Mouse (Mus musculus) midbrain, embryonic 15.5 days (tissue): ENCODE data around the gene Tyro3. TPM values are rescaled to one million over a fixed set of nuclear protein-coding genes. Genes with fewer than 3 reads are reported as not detected.

Source experiments
- ATAC-seq: fragments of 200-750 bp; cut with Nextera tagmentation; replicated peaks from 2 replicates; pipeline ENCODE4 v1.8.0; 2017; ENCODE audit warnings: moderate TSS enrichment
- H3K27ac ChIP-seq: fragments of 300-500 bp; sonication (generic); 2 replicates; pipeline ENCODE4 v1.5.1; 2015; ENCODE audit warnings: mild to moderate bottlenecking, inconsistent platforms
- H3K27me3 ChIP-seq: fragments of 300-500 bp; sonication (generic); replicated peaks from 2 replicates; pipeline ENCODE4 v1.6.1; 2015; ENCODE audit warnings: inconsistent platforms
- H3K36me3 ChIP-seq: fragments of 300-500 bp; sonication (generic); replicated peaks from 2 replicates; pipeline ENCODE4 v1.6.1; 2015; ENCODE audit warnings: inconsistent platforms
- H3K4me1 ChIP-seq: fragments of 300-500 bp; sonication (generic); 2 replicates; pipeline ENCODE4 v1.6.1; 2015; ENCODE audit warnings: inconsistent platforms
- H3K4me2 ChIP-seq: fragments of 300-500 bp; sonication (generic); 2 replicates; pipeline ENCODE4 v1.6.1; 2015; ENCODE audit warnings: inconsistent platforms, mild to moderate bottlenecking, moderate library complexity
- H3K4me3 ChIP-seq: fragments of 300-500 bp; sonication (generic); 2 replicates; pipeline ENCODE4 v1.5.1; 2015; ENCODE audit warnings: mild to moderate bottlenecking, inconsistent platforms
- H3K9ac ChIP-seq: fragments of 300-500 bp; sonication (generic); 2 replicates; pipeline ENCODE4 v1.6.1; 2015; ENCODE audit warnings: mild to moderate bottlenecking, inconsistent platforms
- H3K9me3 ChIP-seq: fragments of 300-500 bp; sonication (generic); 2 replicates; pipeline ENCODE4 v1.6.1; 2016; ENCODE audit warnings: inconsistent platforms
- WGBS: fragments of 180-500 bp; shearing (Covaris S2); methylation state at CpG from one replicate; pipeline ENCODE4 v1.1.7; 2015; ENCODE audit warnings: mixed read lengths; 5-methylcytosine and 5-hydroxymethylcytosine counted together
- polyA plus RNA-seq: library from polyadenylated mRNA; unstranded; fragments of >200 nt; fragmentation: Nextera tagmentation; extraction: Ambion mirVana; gene quantifications from 2 replicates; pipeline ENCODE4 v1.2.1, GENCODE M21; 2015

The Tyro3 gene
- 20.3 and 22.2 TPM in 2 replicates for polyA plus RNA-seq

DNA sequence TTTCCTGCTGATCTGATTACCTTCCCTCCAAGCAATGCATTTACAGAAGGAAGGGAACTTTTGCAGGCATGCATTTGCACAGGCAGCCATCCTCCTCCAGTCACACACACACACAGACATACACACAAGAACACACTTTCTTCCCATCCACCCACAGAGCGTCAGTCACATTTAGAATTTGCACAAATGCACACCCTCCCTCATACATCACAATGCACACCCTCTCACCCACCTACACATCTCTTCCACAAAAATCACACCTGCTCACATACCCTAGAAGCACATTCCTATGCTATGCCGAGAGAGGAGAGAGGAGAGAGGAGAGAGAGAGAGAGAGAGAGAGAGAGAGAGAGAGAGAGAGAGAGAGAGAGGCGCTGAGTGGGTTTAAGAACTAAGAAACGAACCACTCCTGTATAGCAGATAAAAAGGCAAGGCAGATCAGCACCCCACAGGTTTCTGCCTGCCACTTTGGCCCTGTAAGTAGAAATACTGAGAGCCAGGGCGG lies at the start of gene Tyro3:
Tyro3 (plus strand) TSS at position 455 of the 505 bp plus-strand sequence.
- no peaks in the 10 kb centered on the region for H3K36me3 ChIP-seq
- 60% methylated on average over 5 of the region's 5 CpGs for WGBS
- no peaks in the 10 kb centered on the region for H3K9me3 ChIP-seq
- H3K27me3 ChIP-seq = peaks cover 19% of the 10 kb centered on the region
- no peak for ATAC-seq
- H3K4me1 ChIP-seq = peaks cover 17% of the 10 kb centered on the region
- H3K27ac ChIP-seq = no peak within 1 kb of the TSS
- H3K4me3 ChIP-seq = no peak within 1 kb of the TSS
- no peak within 1 kb of the TSS for H3K9ac ChIP-seq
- no peak within 1 kb of the TSS for H3K4me2 ChIP-seq

DNA sequence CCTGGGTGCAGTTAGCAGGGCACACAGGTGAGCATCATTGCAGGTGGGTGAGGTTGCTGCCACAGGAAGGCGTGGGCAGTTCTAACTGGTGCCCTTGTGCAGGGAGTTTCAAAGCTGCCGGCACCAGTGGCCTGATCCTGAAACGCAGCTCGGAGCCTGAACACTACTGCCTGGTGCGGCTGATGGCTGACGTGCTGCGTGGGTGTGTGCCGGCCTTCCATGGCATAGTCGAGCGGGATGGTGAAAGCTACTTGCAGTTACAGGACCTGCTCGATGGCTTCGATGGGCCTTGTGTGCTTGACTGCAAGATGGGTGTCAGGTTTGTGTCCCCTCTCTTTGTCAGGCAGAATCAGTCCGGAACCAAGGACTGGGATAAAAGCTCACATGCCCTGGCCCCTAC lies 48.3 kb upstream of the Tyro3 start:
- Histone ChIP-seq H3K36me3 (no peaks in the 10 kb centered on the region), H3K4me3 (no peak overlapping the region), H3K4me2 (no peak overlapping the region), H3K27me3 (peaks cover 29% of the 10 kb centered on the region), H3K9ac (no peak overlapping the region), H3K27ac (no peak overlapping the region), H3K4me1 (peaks cover 9% of the 10 kb centered on the region), H3K9me3 (no peaks in the 10 kb centered on the region)
- ATAC-seq = no peak
- WGBS = 77% methylated on average over 13 of the region's 13 CpGs

DNA sequence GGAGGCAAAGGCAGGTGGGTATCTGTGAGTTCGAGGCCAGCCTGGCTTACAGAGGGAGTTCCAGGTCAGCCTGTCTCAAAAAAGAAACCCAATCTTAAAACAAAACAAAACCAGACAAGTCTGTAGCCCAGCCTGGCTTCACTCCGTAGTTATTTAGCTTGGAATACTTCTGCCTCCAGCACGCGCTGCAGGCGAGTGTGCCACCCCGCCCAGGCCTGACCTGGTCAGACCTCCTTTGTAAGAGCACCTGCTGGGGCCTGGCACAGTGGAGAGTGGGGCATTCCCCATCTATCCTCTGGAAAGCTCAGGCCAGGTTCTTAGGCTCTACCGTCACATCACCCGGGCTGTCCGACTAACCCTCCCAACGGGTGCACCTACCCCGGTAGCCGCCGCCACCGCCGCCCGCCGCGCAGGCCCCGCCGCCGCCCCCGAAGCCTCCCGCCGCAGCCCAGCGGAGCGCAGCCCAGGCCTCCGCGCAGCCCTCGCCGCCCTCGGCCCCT lies 39.9 kb upstream of the Tyro3 start:
- H3K9ac ChIP-seq = peak overlapping the region; percentile 50
- no peaks in the 10 kb centered on the region for H3K9me3 ChIP-seq
- H3K27me3 ChIP-seq = peaks cover 38% of the 10 kb centered on the region
- H3K27ac ChIP-seq = no peak overlapping the region
- ATAC-seq = peak; percentile 69
- H3K36me3 ChIP-seq = no peaks in the 10 kb centered on the region
- 2% methylated on average over 22 of the region's 31 CpGs for WGBS
- H3K4me2 ChIP-seq = peak overlapping the region; percentile 98
- peak overlapping the region; percentile 67 for H3K4me3 ChIP-seq
- peaks cover 15% of the 10 kb centered on the region for H3K4me1 ChIP-seq

DNA sequence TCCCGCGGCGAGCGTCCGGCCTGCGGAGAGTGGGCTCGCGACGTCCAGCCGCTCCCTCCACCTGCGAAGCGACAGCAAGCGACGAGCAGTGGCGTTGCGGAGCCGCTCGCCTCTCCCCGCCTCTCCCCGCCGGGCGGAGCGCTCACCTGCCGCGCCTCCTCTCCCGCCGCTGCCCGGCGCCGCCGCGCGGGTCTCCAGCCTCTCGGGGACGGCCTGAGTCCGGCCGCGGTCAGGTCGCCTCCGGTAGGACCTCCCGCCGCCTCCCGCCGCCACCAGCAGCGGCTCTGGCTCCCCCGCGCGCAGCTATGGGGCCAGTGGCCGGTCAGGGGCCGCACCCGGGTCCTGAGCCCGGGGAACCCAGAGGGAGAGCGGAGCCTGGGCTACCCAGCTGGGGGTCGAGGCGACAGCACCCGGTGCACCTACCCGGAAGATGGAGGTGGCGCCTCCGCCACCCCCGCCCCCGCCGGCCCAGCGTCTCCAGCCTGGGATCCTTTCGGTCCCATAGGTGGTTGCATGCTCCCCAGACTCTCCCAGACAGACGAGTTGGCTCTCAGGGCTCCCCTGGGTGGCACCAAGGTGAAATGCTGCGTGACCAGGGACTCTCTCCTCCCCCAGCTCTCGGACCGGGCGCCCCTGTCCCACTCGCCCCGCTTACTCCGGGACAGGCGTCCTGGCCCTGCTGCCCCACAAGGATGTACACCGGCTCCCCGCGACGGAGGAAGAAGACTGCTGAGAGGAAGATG lies 39.3 kb upstream of the Tyro3 start:
- peak; percentile 65 for ATAC-seq
- under 1% methylated on average over 69 of the region's 77 CpGs for WGBS
- peaks cover 15% of the 10 kb centered on the region for H3K4me1 ChIP-seq
- no peaks in the 10 kb centered on the region for H3K36me3 ChIP-seq
- H3K4me2 ChIP-seq = peak overlapping the region; percentile 98
- no peak overlapping the region for H3K27ac ChIP-seq
- H3K9ac ChIP-seq = peak overlapping the region; percentile 50
- H3K4me3 ChIP-seq = peak overlapping the region; percentile 67
- H3K27me3 ChIP-seq = peaks cover 38% of the 10 kb centered on the region
- H3K9me3 ChIP-seq = no peaks in the 10 kb centered on the region

DNA sequence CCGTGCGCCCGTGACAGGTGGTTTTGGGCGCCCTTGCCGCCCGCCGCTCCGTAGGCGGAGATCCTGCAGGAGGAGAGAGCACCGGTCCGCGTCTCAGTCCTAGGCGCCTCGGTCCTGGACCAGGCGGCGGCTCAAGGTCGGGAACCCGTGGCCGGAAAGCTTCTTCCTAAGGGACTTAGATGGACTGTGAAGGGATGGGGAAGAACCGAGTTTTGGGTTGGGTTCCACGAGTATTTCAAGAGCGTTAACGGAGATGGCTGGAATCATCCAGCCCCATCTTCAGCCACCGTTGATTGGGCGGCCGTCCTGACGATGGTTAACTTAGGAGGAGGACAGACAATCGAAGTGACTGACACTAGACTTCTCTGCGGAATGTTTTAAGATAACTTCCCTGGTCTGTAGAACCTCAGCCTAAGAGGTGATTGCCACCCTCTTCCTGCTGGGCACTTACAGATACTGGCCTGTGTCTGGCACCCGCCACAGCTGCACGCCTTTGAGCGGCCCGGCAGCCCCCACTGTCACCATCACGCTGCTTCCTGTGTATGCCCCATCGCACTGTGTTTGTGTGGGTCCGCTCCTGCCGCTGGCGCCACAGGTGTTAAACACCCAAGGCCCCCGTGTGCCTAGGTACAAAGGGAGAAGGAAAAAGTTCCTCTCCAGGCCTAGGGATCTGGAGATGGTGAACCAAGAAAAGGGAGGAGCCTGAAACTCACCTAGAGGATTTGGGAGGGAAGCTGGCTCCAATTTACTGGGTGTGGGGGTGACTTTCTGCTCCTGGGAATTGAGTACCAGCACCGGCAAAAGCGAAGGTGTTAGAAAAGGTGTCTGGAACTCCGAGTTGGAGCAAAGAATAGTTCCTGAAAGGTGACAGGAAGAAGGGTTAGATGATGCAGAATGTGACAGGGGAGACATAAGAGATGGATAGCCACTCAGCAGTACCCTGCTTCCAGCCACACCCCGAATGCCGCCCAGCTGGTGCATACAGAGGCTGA lies 38.4 kb upstream of the Tyro3 start:
- no peaks in the 10 kb centered on the region for H3K9me3 ChIP-seq
- 6% methylated on average over 44 of the region's 44 CpGs for WGBS
- peaks cover 38% of the 10 kb centered on the region for H3K27me3 ChIP-seq
- H3K9ac ChIP-seq = peak overlapping the region; percentile 50; the same call in 1 of the 2 replicates
- peak overlapping the region; percentile 67 for H3K4me3 ChIP-seq
- peaks cover 8% of the 10 kb centered on the region; the same call in 1 of the 2 replicates for H3K36me3 ChIP-seq
- peaks cover 15% of the 10 kb centered on the region for H3K4me1 ChIP-seq
- H3K4me2 ChIP-seq = peak overlapping the region; percentile 98
- no peak overlapping the region for H3K27ac ChIP-seq
- no peak for ATAC-seq

DNA sequence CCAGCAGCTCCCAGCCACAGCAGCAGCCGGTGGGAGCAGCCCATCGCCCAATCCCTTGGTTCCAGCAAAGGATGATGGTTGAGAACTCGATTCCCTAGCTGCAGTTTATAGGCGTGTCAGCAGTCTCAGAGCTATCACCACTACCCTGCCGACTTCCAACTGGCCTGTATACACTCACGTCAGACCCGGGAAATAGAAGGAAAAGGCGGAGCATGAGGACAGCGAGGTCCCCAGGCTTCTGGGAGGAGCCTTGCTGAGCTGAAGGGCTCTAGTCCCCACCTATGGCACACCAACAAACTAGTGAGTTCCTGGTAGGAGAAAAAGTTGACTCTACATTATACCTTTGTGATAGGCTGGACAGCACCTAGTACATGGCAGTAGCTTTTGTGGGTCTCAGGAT lies 37.3 kb upstream of the Tyro3 start, which contains the start of gene Ltk:
Ltk (minus strand) TSS at position 181 of the 400 bp plus-strand sequence.
- no peak within 1 kb of the TSS for H3K9ac ChIP-seq
- 20% methylated on average over 9 of the region's 9 CpGs for WGBS
- H3K27me3 ChIP-seq = peaks cover 38% of the 10 kb centered on the region
- peaks cover 15% of the 10 kb centered on the region for H3K4me1 ChIP-seq
- peak within 1 kb of the TSS; percentile 98; the same call in 1 of the 2 replicates for H3K4me2 ChIP-seq
- peaks cover 13% of the 10 kb centered on the region; the same call in 1 of the 2 replicates for H3K36me3 ChIP-seq
- H3K9me3 ChIP-seq = no peaks in the 10 kb centered on the region
- no peak within 1 kb of the TSS for H3K4me3 ChIP-seq
- no peak for ATAC-seq
- H3K27ac ChIP-seq = no peak within 1 kb of the TSS

DNA sequence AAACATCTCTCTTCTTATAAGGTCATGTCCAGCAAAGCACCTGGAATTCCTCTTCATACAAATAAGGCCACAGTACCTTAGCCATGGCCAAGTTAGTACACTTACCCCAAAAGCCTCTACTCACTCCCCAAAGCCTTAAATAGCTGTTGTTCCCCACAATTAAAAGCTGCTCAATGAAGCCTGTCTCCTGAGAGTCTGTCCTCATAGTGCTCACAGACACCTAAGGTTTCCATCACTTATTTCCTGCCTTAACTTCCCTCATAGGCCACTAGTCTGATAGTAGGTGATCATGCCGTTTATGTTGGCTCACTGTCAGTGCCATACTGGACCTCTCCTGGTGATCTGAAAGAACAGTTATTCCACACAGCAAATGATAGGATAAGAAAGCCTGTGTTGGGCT lies 35.3 kb upstream of the Tyro3 start:
- Histone ChIP-seq H3K4me1 (peaks cover 15% of the 10 kb centered on the region), H3K27ac (no peak overlapping the region), H3K9ac (no peak overlapping the region), H3K4me2 (no peak overlapping the region), H3K4me3 (no peak overlapping the region), H3K9me3 (no peaks in the 10 kb centered on the region), H3K36me3 (peaks cover 16% of the 10 kb centered on the region; the same call in 1 of the 2 replicates), H3K27me3 (peaks cover 27% of the 10 kb centered on the region)
- ATAC-seq = no peak
- WGBS = 81% methylated on average over 1 of the region's 1 CpGs

DNA sequence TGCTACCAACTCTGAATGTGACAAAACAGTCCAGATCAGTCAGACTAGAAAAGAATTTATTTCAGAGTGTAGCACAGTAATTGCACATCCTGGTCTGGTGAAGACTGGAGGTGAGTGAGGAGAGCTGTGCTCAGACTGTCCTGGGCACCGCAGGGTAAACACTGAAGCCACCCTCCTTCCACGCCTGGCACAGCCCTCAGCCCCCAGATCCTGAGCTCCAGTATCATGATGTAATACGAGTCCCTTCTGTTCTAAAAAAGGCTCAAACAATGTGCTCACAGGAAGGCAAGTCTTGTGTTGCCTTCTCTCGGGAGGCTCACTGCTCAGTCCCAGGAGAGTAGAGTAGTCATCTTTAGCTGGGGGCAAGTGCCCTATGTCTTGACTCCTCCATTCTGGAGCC lies 33.6 kb upstream of the Tyro3 start:
- no peak overlapping the region for H3K9ac ChIP-seq
- peaks cover 16% of the 10 kb centered on the region for H3K27me3 ChIP-seq
- no peaks in the 10 kb centered on the region; the same call in 1 of the 2 replicates for H3K4me1 ChIP-seq
- no peak overlapping the region for H3K27ac ChIP-seq
- ATAC-seq = no peak
- H3K4me3 ChIP-seq = no peak overlapping the region
- H3K9me3 ChIP-seq = no peaks in the 10 kb centered on the region
- no peak overlapping the region for H3K4me2 ChIP-seq
- H3K36me3 ChIP-seq = peaks cover 22% of the 10 kb centered on the region; the same call in 1 of the 2 replicates
- 80% methylated on average over 4 of the region's 4 CpGs for WGBS

DNA sequence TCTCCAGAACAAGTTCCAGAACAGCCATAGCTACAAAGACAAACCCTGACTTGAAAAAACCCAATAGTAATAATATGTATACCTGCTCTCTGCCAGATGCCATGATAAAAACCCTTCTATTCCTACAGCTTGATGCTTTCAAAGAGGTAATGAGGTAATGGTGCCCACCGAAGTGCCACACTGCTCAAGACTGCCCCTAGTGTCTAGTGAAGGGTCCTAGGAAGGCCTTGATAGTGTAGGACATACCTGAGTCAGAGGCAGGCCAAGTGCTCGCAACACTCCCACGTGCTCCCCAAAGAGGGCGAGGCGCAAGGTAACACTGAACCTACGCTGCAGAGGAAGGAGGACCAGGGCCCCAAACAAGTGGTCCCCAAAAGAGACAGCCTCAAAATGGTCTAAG lies 30.3 kb upstream of the Tyro3 start:
- Histone ChIP-seq H3K9me3 (no peaks in the 10 kb centered on the region), H3K36me3 (peaks cover 45% of the 10 kb centered on the region), H3K4me1 (no peaks in the 10 kb centered on the region), H3K4me3 (no peak overlapping the region), H3K9ac (no peak overlapping the region), H3K27ac (no peak overlapping the region), H3K27me3 (no peaks in the 10 kb centered on the region), H3K4me2 (no peak overlapping the region)
- 93% methylated on average over 6 of the region's 6 CpGs for WGBS
- ATAC-seq = no peak

DNA sequence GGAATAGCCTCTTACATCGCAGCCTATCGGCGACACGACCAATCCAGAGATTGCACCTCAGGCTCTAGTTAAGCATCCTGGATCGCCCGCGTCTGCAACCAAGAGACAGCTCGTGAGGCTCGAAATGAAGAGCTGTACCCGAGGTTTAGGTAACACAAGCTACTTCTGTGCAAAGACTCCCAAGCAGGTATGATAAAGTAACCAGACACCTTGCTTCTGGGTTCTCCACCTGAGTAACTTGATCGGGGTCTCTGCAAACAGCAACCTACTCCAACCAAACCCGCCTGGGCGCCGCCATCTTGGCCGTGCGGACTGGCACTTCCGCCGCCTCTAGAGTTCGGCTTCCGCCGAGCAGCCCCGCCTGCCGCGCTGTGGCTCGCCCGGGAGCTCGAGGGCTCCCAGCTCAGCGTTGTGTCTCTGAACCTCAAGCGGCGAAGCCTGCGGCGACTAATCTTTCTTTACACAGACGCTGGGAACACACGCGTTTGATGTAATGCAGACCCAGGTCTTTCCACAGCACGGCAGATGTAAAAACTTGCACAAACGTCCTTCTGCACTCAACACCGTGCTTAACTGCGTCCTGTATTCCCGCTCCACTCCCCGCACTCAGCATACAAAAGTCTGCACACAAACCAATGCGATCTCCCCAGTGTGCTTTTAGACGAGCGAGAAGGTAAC lies 10.2 kb upstream of the Tyro3 start, which contains the start of gene Rpap1:
Rpap1 (minus strand) TSS at position 332 of the 678 bp plus-strand sequence.
- H3K9ac ChIP-seq = peak within 1 kb of the TSS; percentile 60
- no peaks in the 10 kb centered on the region for H3K9me3 ChIP-seq
- under 1% methylated on average over 44 of the region's 44 CpGs for WGBS
- peak; percentile 98 for ATAC-seq
- H3K36me3 ChIP-seq = peaks cover 6% of the 10 kb centered on the region; the same call in 1 of the 2 replicates
- peak within 1 kb of the TSS; percentile 87 for H3K27ac ChIP-seq
- H3K4me1 ChIP-seq = peaks cover 13% of the 10 kb centered on the region
- peak within 1 kb of the TSS; percentile 63 for H3K4me2 ChIP-seq
- peak within 1 kb of the TSS; percentile 66 for H3K4me3 ChIP-seq
- no peaks in the 10 kb centered on the region for H3K27me3 ChIP-seq

DNA sequence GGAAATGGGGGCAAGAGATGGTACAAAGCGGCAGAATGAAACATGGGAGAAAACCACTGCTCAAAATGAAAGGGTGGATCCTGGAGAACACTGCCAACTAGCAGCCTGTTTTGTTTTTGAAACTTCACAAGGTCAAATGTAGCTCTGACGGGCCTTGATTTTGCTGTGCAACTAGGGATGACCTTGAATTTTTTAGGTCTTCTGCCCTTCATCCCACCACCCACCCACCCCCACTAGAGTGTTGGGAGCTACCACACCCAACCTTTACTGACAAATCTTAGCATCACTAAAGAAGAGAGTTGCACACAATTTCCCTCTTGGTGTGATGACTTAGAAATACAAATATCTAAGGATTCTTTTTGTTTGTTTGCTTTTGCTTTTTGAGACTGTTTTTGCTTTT lies 7.5 kb upstream of the Tyro3 start:
- Histone ChIP-seq H3K4me1 (peaks cover 13% of the 10 kb centered on the region), H3K9me3 (no peaks in the 10 kb centered on the region), H3K27ac (no peak overlapping the region), H3K9ac (no peak overlapping the region), H3K27me3 (no peaks in the 10 kb centered on the region), H3K4me2 (no peak overlapping the region), H3K36me3 (no peaks in the 10 kb centered on the region), H3K4me3 (no peak overlapping the region)
- WGBS = 95% methylated on average over 2 of the region's 2 CpGs
- no peak for ATAC-seq
